Mouse (Mus musculus): Measurements from ENCODE around the gene Vps33b. TPM values are rescaled to one million over a fixed set of nuclear protein-coding genes. Genes with fewer than 3 reads are reported as not detected.

Vps33b gene
- polyA plus RNA-seq, 1 experiment, result 34.0 TPM

- peak; percentile 100 for DNase-seq (ENCODE audit: low read depth)
- TF ChIP-seq POLR2A (IDR thresholded peaks at IDR 0.05; ENCODE audit: borderline replicate concordance, extremely low read depth, insufficient read depth, insufficient read length, poor library complexity, severe bottlenecking) (peak; percentile 69; the same call in 1 of the 2 replicates), CTCF (IDR thresholded peaks at IDR 0.05; ENCODE audit: borderline replicate concordance, extremely low read depth, insufficient read depth, insufficient read length) (peak; percentile 51; the same call in 1 of the 2 replicates)
Observed at GRCm38 (mm10) chr7:80246148-80246721, 23.2 kb upstream of the Vps33b start, which contains the start of gene Ttll13. TSS of gene Ttll13 (plus strand) at chr7:80246376.

- DNase-seq (ENCODE audit: low read depth), result peak; percentile 7
- no peak for TF ChIP-seq CTCF (IDR thresholded peaks at IDR 0.05; ENCODE audit: borderline replicate concordance, extremely low read depth, insufficient read depth, insufficient read length)
- TF ChIP-seq POLR2A (IDR thresholded peaks at IDR 0.05; ENCODE audit: borderline replicate concordance, extremely low read depth, insufficient read depth, insufficient read length, poor library complexity, severe bottlenecking), result no peak
Observed at GRCm38 (mm10) chr7:80246859-80247258, 22.6 kb upstream of the Vps33b start.

GRCm38 (mm10) chr7:80252437-80252836 lies 17.0 kb upstream of the Vps33b start:
- DNase-seq (ENCODE audit: low read depth), result no peak
- TF ChIP-seq CTCF (IDR thresholded peaks at IDR 0.05; ENCODE audit: borderline replicate concordance, extremely low read depth, insufficient read depth, insufficient read length), result no peak
- no peak for TF ChIP-seq POLR2A (IDR thresholded peaks at IDR 0.05; ENCODE audit: borderline replicate concordance, extremely low read depth, insufficient read depth, insufficient read length, poor library complexity, severe bottlenecking)

GRCm38 (mm10) chr7:80252886-80253285 lies 16.6 kb upstream of the Vps33b start:
- TF ChIP-seq POLR2A (IDR thresholded peaks at IDR 0.05; ENCODE audit: borderline replicate concordance, extremely low read depth, insufficient read depth, insufficient read length, poor library complexity, severe bottlenecking) (no peak), CTCF (IDR thresholded peaks at IDR 0.05; ENCODE audit: borderline replicate concordance, extremely low read depth, insufficient read depth, insufficient read length) (no peak)
- no peak for DNase-seq (ENCODE audit: low read depth)

- TF ChIP-seq POLR2A (IDR thresholded peaks at IDR 0.05; ENCODE audit: borderline replicate concordance, extremely low read depth, insufficient read depth, insufficient read length, poor library complexity, severe bottlenecking), result no peak
- no peak for TF ChIP-seq CTCF (IDR thresholded peaks at IDR 0.05; ENCODE audit: borderline replicate concordance, extremely low read depth, insufficient read depth, insufficient read length)
- no peak for DNase-seq (ENCODE audit: low read depth)
Observed at GRCm38 (mm10) chr7:80255981-80256380, 13.5 kb upstream of the Vps33b start.

GRCm38 (mm10) chr7:80257706-80258105 lies 11.7 kb upstream of the Vps33b start:
- no peak for TF ChIP-seq CTCF (IDR thresholded peaks at IDR 0.05; ENCODE audit: borderline replicate concordance, extremely low read depth, insufficient read depth, insufficient read length)
- no peak for TF ChIP-seq POLR2A (IDR thresholded peaks at IDR 0.05; ENCODE audit: borderline replicate concordance, extremely low read depth, insufficient read depth, insufficient read length, poor library complexity, severe bottlenecking)
- DNase-seq (ENCODE audit: low read depth), result no peak

GRCm38 (mm10) chr7:80260625-80261371 lies 8.7 kb upstream of the Vps33b start, which contains the start of gene Ngrn:
TSS of gene Ngrn (plus strand) at chr7:80261215.
- peak; percentile 94 for DNase-seq (ENCODE audit: low read depth)
- TF ChIP-seq CTCF (IDR thresholded peaks at IDR 0.05; ENCODE audit: borderline replicate concordance, extremely low read depth, insufficient read depth, insufficient read length) (peak; percentile 17; the same call in 1 of the 2 replicates), POLR2A (IDR thresholded peaks at IDR 0.05; ENCODE audit: borderline replicate concordance, extremely low read depth, insufficient read depth, insufficient read length, poor library complexity, severe bottlenecking) (peak; percentile 40; the same call in 1 of the 2 replicates)

- no peak for TF ChIP-seq POLR2A (IDR thresholded peaks at IDR 0.05; ENCODE audit: borderline replicate concordance, extremely low read depth, insufficient read depth, insufficient read length, poor library complexity, severe bottlenecking)
- TF ChIP-seq CTCF (IDR thresholded peaks at IDR 0.05; ENCODE audit: borderline replicate concordance, extremely low read depth, insufficient read depth, insufficient read length), result no peak
- peak; percentile 30 for DNase-seq (ENCODE audit: low read depth)
Observed at GRCm38 (mm10) chr7:80261372-80261990, 8.0 kb upstream of the Vps33b start.

GRCm38 (mm10) chr7:80264606-80265005 lies 4.8 kb upstream of the Vps33b start:
- no peak for DNase-seq (ENCODE audit: low read depth)
- TF ChIP-seq POLR2A (IDR thresholded peaks at IDR 0.05; ENCODE audit: borderline replicate concordance, extremely low read depth, insufficient read depth, insufficient read length, poor library complexity, severe bottlenecking), result no peak
- no peak for TF ChIP-seq CTCF (IDR thresholded peaks at IDR 0.05; ENCODE audit: borderline replicate concordance, extremely low read depth, insufficient read depth, insufficient read length)

- TF ChIP-seq POLR2A (IDR thresholded peaks at IDR 0.05; ENCODE audit: borderline replicate concordance, extremely low read depth, insufficient read depth, insufficient read length, poor library complexity, severe bottlenecking) (no peak), CTCF (IDR thresholded peaks at IDR 0.05; ENCODE audit: borderline replicate concordance, extremely low read depth, insufficient read depth, insufficient read length) (no peak)
- no peak for DNase-seq (ENCODE audit: low read depth)
Observed at GRCm38 (mm10) chr7:80267764-80268163, 1.7 kb upstream of the Vps33b start.

- peak; percentile 57 for DNase-seq (ENCODE audit: low read depth)
- TF ChIP-seq CTCF (IDR thresholded peaks at IDR 0.05; ENCODE audit: borderline replicate concordance, extremely low read depth, insufficient read depth, insufficient read length) (no peak), POLR2A (IDR thresholded peaks at IDR 0.05; ENCODE audit: borderline replicate concordance, extremely low read depth, insufficient read depth, insufficient read length, poor library complexity, severe bottlenecking) (no peak)
Observed at GRCm38 (mm10) chr7:80269751-80270255, 354 bp downstream of the Vps33b start.

Data from brain, embryonic 14.5 days (tissue).